Mouse (Mus musculus): Measurements from ENCODE around the gene Kcnmb1.

Kcnmb1 gene

GRCm38 (mm10) chr11:33962688-33963407 lies at the start of gene Kcnmb1:
Kcnmb1 (plus strand) TSS chr11:33963013.
- DNase-seq (ENCODE audit: low read depth, low spot score) = no peak

- no peak for DNase-seq (ENCODE audit: low read depth, low spot score)
Measured at GRCm38 (mm10) chr11:33913061-33913460, 49.8 kb upstream of the Kcnmb1 start.

GRCm38 (mm10) chr11:33914216-33914615 lies 48.6 kb upstream of the Kcnmb1 start:
- DNase-seq (ENCODE audit: low read depth, low spot score) = no peak

DNA sequence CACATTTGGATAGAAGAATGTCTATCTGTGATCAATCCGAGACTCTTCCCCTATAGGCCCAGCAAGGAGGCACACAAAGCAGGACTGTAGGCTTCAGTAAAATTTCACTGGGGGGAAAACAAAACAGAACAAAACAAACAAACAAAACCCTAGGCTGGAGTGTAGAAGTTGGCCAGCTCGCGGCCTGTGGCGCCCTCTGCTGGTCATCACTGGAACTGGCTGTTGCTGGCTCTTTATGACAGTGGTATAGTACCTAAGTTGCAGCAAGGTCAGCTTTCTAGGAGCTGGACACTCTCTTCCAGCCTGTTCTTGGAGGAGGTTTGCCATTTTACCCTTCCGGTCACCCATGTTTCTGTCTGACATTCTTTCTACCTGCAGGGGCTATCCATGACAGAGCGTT lies 45.2 kb upstream of the Kcnmb1 start:
- DNase-seq (ENCODE audit: low read depth, low spot score) = peak; percentile 50

DNA sequence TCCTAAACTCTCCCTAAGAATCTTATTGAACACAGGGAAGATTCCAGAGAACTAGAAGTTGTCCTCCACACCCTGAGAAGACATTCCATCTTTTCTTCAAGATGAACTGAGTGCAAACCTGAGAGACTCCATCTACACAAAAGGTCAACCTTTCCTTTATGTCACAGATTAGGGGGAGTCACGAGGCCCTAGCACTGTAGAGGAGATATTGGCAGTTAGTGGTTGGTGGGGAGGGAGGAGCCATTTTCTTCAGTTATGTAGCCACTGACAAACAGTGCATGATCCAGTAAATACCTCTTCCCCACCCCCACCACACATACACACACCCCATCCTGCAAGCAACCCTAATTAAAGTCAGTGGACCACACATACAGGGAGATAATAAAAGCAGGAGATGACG lies 44.4 kb upstream of the Kcnmb1 start:
- DNase-seq (ENCODE audit: low read depth, low spot score) = no peak

DNA sequence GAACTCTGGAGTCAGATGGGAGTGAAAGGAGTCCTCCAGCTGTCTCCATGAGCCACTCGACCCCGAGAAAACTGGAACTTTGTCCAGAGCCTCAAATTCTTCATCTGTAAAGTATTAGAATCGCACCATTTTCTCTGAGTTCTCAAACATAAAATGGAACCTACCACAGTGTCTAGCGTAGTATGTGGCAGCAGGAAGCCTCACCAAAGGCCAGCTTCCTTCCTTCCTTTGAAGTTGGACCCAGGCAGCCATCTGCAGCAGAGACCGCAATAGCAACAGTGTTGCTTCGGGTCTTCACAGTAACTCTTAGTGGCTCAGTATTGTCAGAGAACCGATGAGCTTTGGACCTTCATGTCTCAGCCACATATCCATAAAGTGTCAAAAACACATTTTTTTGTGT lies 43.0 kb upstream of the Kcnmb1 start:
- no peak for DNase-seq (ENCODE audit: low read depth, low spot score)

GRCm38 (mm10) chr11:33921451-33921850 lies 41.4 kb upstream of the Kcnmb1 start:
- peak; percentile 60 for DNase-seq (ENCODE audit: low read depth, low spot score)

DNA sequence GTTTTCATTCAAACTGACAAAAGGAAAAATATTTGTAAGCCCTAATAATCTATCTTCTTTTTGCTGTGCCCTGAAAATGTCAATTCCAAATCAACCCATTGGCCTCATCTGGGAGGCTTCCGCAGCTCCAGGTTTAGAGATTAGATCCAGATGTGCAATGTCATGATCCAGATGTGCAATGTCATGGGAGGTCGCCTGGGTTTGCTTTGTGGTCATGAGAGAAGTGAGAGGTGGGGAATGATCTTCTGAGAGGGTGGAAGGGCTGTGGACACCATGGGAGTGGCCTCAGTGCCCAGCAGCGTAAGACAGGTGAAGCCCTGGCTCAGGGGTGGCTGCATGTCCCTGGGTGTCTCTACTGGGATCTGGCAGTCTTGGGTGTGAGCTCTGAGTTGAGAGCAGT lies 39.8 kb upstream of the Kcnmb1 start:
- DNase-seq (ENCODE audit: low read depth, low spot score) = no peak

DNA sequence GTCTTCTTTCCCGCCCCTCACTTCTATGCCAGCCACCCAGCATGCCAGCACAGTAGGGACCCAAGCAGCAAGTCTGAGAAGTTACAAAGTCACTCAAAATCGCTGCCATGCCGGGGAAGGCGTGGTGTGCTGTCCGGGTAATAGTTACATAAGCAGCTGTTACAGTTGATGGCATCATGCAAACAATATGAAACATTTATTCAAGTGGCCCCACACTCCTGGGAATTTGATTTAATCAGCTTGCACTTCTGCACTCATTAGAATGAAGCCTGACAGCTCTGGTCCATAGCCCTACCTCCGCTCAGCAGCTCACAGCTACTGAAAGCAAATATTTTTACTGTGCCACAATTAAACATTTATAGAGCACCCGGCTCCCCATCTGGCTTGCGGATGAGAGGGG lies 37.0 kb upstream of the Kcnmb1 start:
- no peak for DNase-seq (ENCODE audit: low read depth, low spot score)

DNA sequence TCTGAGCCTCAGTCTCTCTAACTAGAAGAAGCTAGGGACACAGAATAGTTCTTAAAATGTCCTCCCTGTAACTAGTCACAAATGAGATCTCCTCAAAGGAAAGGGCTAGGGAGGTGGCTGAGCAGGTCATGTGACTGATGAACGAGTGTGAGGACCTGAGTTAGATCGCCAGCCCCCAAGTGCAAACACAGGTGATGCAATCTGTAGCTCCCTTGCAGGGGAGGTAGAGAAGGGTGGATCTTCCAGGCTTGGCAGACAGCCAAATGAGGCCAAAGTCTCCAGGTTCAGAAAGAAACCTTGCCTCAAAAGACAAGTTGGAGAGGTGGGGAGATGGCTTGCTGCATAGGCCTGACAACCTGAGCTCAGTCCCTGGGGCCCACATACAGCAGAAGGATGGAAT lies 36.3 kb upstream of the Kcnmb1 start:
- DNase-seq (ENCODE audit: low read depth, low spot score) = no peak

DNA sequence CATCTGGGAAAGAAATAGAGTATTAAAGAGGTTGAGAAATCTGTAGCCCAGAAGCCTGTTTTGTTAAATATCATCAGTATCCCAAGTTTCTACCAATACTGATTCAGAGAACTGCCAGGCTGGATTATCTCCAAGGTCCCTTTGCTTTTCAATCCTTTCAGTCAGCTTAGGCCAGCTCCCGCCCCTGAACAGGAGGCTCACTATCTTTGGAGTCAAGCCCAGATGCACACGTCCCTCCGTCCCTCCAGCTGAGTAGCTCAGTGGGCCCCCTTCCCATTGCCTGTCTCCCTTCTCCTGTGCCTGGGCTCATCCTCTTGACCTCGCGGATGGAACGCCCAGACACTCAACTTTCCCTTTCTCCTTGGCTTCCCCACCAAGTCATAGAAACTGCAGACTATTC lies 35.5 kb upstream of the Kcnmb1 start:
- no peak for DNase-seq (ENCODE audit: low read depth, low spot score)

DNA sequence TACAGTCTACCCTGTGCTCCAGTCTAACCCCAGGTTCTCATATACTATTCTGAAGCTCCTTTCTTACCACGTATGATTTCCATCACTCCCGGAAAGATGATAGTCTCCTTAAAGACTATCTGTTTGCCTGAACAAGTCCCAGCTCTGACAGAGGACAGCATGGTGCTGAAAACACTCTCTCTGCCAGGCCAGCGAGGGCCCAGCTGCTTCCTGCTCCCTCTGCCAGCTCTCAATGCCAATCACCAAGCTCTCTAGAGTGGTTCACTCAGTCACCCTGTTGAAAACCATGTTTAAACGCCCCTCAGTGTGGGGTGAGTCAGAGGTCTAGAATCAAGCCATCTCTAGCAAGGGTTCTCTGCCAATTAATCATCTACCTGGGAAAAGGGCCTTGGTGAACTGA lies 35.0 kb upstream of the Kcnmb1 start:
- no peak for DNase-seq (ENCODE audit: low read depth, low spot score)

GRCm38 (mm10) chr11:33928658-33929057 lies 34.2 kb upstream of the Kcnmb1 start:
- DNase-seq (ENCODE audit: low read depth, low spot score) = peak; percentile 50

DNA sequence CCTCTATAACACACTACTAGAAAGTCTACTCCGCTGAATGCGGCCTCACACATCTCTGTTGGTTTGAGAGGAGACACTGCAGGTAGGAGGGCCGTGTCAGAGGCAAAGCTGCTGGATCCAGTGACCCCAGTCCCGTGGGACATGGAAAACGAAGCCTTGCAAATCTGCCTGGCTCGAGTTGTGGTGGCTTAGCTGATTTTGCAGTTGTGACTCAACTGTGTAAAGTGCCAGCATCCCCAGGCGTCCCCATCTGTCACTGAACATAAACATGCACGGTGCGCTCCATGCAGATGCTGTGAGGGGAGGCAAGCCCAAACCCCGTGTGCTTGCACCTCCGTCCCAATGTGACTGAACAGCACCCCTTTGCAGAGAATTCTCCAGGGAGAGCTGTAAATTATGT lies 33.4 kb upstream of the Kcnmb1 start:
- DNase-seq (ENCODE audit: low read depth, low spot score) = no peak

GRCm38 (mm10) chr11:33931836-33932385 lies 30.9 kb upstream of the Kcnmb1 start:
- peak; percentile 85 for DNase-seq (ENCODE audit: low read depth, low spot score)

DNA sequence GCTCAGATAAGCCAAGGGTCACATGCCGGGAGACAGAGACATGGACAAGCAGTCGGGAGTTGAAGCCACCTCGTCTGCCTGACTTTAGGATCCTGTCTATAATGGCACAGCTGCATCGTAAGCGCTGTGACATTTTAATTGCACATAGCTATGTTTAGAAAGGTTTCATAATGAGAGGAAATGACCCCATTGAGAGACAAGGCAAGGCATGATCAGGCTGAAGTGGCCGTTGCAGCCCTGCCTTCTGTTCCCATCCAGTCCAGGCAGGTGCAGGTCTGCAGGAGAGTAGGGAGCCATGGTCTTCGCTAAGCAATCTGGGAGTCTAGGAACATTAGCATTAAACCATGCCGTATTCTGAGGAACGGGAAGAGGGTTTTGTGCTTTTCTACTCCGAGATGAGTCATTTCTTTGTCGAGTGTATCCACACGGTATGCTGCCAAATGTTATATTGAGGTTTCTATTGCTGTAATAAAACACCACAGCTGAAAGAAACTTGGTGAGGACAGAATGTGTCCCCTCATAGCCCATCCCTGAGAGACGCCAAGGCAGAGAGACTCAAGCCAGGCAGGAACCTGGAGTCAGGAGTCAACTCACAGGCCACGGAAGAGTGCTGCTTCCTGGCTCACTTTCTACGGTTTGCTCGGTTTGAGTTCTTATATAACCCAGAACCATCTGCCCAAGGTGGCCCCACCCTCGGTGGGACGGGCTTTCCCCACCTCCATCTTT lies 30.3 kb upstream of the Kcnmb1 start:
- peak; percentile 75 for DNase-seq (ENCODE audit: low read depth, low spot score)

DNA sequence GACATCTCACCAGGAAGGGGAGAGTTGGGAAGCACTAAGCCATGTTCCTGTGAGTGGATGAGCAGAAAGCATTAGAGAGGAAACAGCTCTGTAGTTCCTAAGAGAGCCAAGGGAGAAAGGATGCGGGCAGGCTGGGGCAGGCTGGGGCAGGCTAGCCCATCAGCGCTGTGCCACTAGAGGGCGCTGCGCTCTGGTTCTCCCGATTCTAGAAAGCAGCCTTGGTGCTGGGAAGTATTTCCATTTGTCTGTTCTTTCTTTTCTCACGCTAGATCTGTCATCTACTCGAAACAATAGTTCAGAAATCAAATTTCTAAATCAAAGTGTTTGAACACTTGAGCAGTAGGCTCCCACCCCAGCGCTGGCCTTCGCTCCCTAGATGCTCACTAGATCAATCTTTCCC lies 28.5 kb upstream of the Kcnmb1 start:
- peak; percentile 43 for DNase-seq (ENCODE audit: low read depth, low spot score)

- no peak for DNase-seq (ENCODE audit: low read depth, low spot score)
Measured at GRCm38 (mm10) chr11:33937641-33938040, 25.2 kb upstream of the Kcnmb1 start.

- DNase-seq (ENCODE audit: low read depth, low spot score) = no peak
Measured at GRCm38 (mm10) chr11:33938561-33939274, 24.1 kb upstream of the Kcnmb1 start.

DNA sequence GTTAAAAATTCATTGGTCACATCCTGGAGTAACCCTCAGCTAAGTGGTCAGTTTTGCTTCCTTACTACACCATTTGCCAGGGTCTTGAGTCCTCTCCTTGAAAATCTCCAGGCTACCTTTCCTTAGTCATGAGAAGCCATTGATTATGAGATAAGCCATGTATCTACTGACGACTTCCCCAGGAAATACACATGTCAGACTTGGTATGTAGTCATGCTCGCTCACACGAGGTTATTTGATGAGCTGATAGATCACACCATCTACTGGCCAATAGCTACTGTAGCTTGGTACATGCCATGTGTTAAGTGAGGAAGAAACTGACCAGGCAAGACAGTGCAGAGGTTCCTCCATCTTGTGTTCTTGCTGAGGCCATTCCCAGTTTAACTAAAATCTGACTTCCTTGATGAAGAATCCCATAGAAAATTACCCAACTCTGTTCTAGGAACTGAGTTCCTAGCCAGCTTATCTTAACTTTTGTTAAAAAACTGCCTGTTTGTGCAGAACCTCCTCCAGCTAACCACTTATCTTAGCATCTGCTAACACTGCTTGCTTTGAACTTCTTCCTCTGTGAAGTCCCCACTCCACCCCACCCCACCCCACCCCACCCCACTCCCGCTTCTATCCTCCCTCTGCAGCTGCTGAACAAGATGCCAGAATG lies 23.2 kb upstream of the Kcnmb1 start:
- no peak for DNase-seq (ENCODE audit: low read depth, low spot score)

- DNase-seq (ENCODE audit: low read depth, low spot score) = no peak
Measured at GRCm38 (mm10) chr11:33943565-33943964, 19.2 kb upstream of the Kcnmb1 start.

Measured in A20 (cell line).